Mouse (Mus musculus): ENCODE measurements around the gene Dglucy.

Gene Dglucy

DNA sequence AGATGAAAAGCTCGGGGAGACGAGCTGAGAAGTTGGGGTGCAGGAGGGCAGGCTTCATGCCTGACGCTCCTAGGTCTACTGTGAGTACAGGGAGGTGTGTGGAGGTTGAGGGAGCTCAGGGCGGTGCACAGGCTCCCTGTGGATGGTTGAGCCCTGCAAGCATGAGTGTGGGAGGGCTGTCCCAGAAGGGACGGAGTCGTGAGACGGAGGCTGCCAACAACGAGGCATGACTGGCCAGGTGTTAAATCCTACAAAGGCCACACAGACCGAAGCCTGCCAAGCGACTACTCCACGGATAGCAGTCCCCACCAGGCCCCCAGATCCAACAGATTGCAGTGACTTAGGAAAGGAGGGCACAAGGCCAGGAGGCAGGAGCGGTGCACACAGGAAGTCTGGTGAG is 131.9 kb downstream of the Dglucy start:
- peak; percentile 53 for ATAC-seq (ENCODE audit: insufficient number of reproducible peaks, low FRiP score, low TSS enrichment)

DNA sequence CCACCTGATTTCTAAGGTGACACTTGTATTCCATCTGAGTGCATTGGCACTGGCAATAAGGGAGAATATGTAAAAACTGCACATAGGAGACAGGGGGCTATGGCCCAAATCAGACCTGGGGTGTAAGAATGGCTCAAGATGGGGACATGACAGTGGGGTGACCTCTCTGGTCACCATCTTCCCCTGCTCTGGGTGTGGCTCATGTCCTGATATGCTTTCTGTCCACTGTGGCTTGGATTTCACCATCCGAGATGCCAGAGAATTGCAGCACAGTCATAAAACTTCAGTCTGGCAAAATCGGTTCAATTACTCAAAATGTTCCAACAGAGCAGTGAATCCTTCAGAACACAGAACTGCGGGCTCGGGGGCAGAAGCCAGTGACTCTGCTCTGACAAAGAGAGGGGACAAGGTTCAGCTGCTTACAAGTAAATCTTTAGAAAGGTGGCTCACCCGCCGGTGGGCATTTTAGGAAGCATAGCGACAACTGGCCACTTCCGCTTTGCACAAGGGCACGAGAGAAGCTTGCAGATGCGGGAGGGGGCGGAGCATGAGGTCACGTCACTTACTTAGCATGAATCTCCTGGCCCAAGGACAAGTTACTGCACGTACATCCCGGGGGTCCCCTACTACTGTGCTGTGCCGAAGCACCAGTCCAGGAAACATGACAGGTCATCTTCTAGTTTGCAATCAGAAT is 145.9 kb downstream of the Dglucy start:
- ATAC-seq (ENCODE audit: insufficient number of reproducible peaks, low FRiP score, low TSS enrichment): no peak

DNA sequence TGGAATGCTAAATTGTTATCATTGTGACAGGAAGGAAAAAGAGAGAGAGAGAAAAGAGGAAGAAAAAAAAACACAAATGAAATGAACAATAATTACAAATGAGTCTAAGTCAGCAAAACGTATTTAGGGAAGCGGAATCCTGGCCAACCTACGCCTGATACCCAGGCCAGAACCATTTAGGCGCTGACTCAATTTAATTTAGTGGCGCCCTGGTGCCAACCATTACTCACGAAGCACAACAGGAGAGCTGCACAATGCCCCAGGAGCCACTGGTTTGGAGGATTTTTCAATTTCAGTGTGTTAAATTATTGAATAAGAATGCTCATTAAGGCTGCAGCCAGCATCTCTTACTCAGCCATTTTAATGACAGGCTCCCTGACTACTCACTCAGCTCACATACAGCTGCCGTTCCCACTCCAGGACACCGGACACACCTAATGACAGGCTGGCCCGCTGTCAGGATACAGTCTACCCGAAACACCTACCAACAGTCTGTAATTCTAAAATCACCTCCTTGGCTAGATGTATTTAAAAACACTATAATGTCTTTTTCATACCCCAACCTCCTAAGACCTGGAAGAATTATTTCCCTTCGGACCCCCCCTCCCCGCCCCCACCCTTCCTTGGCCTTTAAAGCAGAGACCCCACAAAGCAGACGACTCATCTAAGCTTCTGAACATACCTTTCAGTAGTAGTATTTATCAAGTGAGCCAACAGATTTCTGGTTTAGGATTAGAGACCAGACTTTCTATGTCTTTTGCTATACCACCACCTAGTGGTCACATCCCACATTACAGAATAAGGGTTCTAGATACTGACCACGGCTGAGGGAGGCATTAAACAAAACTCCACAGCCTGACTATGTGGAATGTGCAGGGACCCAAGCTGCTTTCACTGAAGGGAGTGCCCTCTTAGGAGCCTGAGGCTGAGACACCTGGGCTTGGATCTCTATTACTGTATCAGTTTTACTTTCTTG is 147.1 kb downstream of the Dglucy start:
- ATAC-seq (ENCODE audit: insufficient number of reproducible peaks, low FRiP score, low TSS enrichment): peak; percentile 75

DNA sequence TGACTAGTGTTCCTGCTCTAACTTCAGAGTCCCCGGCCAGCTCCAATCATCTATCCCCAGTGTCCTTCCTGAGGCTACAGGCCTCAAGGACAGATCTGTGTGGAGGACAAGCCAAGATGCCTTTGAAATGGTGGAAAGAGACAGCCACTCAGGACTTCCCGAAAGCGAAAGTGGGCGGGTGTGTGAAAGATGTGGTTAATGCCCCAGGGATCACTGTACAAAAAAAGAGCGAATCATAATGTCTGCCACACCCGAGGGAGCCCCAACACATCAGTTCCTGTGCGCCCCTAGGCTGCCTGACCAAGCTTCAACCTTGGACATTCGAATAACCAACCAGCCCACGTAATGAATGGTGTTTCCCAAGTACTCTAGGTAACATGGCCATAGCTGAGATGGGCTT is 149.4 kb downstream of the Dglucy start:
- no peak for ATAC-seq (ENCODE audit: insufficient number of reproducible peaks, low FRiP score, low TSS enrichment)

DNA sequence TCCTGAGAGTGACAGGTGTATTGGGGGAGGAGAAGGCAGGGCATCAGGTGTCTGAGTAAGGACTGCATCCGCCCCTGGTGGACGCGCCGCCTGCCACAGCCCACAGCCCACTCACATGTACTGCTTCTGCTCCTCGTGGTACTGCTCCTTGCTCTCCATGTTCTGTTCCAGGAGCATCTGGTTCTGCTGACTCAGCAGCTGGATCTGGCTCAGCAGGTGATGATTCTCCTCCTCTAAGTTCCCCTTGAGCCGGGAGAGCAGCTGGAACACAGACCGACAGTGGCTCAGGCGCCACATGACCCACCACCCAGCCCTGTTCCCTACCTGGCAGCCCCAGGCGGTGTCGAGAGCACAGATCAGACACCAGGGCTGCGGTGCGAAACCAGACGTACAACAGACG is 152.8 kb downstream of the Dglucy start:
- ATAC-seq (ENCODE audit: insufficient number of reproducible peaks, low FRiP score, low TSS enrichment): no peak

DNA sequence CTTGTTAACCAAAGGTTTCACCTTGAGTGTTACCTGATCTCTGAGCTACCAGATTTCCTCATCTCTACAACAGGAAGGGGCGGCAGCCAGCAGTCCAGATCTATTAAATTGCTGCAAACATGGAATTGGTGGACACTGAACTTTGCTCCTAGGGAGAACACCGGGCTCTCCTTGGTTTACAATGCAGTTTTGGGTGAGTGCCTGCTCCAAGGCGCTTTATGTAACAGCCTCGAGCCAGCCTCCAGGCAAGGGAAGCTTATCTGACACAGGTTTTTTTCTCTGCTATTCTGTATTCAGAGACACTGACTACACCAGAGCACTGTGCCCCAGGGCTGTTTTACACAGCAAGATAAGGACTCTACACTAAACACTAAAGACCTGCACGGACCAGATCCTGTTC is 155.9 kb downstream of the Dglucy start:
- ATAC-seq (ENCODE audit: insufficient number of reproducible peaks, low FRiP score, low TSS enrichment): no peak

DNA sequence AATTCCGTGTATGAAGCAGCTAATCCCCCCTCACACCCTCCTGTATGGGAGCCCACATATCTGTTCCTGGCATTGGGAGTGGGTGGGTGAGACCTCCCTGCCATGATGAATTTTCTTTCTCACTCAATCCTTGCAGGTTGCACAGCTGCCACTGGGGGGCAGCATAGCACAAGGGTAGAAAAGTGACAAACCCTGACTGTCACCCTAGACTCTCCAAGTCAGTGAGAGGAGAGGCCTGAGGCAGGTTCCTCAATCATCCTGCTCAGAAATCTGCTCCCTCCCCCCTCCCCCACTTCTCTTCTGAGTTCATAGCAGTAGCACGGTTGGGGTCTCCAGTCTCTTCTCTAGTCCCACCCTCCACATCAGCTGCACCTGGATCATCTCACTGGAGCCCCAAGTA is 157.3 kb downstream of the Dglucy start:
- ATAC-seq (ENCODE audit: insufficient number of reproducible peaks, low FRiP score, low TSS enrichment): peak; percentile 37

DNA sequence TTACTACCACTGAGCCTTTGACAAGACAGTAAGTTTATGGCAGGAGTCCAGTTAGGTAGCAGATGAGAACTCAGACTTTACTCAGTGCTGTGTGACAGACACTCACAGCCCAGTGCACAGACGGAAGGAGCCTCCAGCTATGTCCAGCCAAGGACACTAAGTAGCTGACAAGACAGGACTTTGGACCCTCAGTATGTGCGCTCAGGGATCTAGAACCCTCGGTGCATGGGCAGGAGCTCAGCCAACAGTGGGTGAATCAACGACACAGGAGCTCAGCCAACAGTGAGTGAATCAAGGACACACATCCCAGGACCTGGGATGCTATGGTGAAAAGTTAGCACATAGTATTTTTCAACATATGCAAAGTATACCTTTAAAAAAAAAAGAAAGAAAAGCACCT is 157.9 kb downstream of the Dglucy start:
- ATAC-seq (ENCODE audit: insufficient number of reproducible peaks, low FRiP score, low TSS enrichment): 0 out of 2 replicates have a peak, but pooled peaks have one; percentile 42

DNA sequence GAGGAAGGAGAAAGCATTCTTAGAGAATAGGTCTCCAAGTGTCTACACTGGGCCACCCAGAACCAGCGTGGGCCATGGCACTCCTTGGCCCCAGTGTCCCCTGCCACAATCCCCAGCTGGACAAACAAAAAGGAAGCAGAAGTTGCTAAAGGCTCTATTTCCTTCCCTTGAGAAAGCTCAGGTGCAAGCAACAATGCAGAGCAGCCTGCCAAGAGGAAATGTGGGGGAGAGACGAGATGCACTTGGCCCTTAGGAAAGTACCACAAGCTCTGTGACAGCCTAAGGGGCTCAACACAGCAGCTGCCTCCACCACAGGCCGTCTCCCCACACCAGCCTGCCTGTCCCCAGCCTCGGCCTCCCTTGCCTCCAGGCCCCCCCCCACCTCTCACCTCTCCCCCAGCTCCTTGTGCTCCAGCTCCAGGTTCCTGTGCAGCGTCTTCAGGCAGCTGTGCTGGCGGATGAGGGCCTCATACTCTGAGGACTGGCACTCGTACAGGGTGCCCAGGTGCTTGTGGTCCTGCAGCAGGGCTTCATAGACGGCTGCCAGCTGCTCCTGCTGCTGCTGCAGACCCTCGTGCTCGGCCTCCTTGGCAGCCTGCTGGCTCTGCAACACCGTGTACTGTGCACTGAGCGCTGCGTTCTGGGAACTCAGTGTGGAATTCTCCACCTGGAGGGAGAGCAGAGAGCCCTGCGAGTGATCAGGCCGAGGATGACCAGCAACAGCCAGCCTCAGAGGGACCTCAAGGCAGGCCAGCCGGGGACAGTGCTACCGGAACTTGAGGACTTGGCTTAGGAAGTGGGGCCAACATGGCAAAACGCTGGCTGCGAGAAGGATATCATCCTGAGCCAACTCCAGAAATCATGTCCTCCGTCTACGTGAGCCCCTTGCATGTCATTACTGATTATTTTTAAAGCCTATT is 158.8 kb downstream of the Dglucy start:
- no peak for ATAC-seq (ENCODE audit: insufficient number of reproducible peaks, low FRiP score, low TSS enrichment)

DNA sequence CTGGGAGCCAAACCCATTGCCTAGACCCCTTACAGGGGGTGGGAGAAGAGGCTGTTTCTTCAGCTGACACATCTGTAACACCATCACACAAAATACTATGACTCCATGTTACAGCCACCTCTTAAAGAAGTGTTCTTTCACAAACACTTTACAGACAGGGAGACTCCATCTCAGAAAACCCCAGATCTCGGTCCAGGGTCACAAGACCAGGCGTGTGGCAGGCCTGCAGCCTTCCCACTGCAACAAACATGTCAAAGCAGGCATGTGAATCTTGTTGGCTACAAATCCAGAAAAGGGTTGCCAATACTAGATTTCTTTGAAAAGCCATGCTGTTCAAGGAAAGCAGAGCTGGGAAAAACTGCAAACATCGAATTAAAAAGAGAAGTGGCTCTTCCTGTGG is 162.5 kb downstream of the Dglucy start:
- no peak for ATAC-seq (ENCODE audit: insufficient number of reproducible peaks, low FRiP score, low TSS enrichment)

DNA sequence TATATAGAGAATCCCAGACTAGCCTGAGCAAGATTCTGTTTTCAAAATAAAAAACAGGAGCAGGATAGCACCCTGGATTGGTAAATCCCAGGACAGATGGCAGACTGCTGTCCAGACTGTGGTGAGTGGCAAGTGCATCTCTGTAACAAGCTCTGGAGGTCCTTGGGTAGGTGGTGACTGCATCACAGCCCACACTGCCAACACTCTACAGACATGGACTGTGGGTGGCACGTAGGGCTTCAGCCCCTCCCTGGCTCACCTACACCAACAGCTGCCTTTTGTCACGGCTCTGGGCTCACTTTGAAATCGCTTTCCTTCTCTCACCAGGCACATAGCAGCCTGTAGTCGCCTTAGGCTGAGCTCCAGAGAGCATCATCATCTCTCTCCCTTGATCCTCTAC is 164.3 kb downstream of the Dglucy start:
- no peak for ATAC-seq (ENCODE audit: insufficient number of reproducible peaks, low FRiP score, low TSS enrichment)

DNA sequence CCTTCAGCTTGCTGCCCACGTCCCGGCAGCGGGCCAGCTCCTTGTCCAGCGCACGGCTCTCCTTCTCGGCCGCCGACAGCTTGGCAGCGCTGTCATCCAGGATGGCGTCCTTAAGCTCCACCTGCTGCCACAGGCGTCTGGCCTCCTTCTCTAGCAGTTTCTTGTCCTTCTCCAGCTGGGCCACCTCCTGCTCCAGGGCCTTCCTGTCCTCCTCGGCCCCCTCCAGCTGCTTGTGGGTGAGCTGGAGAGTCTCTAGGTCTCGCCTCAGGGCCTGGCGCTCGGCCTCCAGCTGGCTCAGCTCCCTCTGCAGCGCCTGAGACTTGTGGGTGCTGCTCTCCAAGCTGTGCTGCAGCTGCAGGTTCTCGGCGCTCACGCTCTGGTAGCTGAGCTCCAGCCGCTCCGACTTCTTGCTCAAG is 166.1 kb downstream of the Dglucy start:
- peak; percentile 27; the same call in 1 of the 2 replicates for ATAC-seq (ENCODE audit: insufficient number of reproducible peaks, low FRiP score, low TSS enrichment)

DNA sequence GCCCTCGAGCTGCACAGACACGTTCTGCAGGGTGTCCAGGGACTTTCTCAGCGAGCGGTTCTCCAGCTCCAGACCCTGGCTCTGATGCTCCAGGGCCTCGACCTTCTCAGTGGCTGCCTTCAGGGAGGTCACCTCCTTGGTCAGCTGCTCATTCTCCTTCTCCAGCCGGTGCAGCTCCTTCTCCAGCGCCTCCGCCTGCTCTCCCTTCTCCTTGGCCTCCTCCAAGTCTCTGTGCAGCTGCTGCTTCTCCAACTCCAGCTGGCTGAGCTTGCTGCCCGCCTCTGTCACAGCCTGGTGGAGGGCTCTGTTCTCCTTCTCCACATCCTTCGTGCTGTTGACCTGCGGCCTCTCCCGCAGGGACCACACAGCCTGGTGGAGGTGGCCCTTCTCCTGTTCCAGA is 166.6 kb downstream of the Dglucy start:
- ATAC-seq (ENCODE audit: insufficient number of reproducible peaks, low FRiP score, low TSS enrichment): no peak

DNA sequence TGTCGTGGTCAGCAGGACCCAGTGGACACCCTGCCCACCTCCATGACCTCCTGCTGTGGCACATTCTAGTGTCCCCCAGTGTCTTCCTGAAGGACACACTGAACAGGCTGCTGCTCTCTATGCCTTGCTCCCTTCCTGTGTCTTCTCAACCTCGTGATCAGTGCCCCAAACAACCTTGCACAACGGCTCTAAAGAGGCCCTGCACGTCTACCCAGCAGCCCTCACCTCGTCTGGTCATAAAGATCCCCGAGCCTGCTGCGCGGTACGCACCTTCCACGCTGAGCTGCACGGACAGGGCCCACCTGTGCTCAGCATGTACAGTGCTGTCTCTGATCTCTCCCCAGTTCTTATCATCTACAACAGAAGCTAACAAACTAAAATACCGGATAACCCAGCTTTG is 167.1 kb downstream of the Dglucy start:
- no peak for ATAC-seq (ENCODE audit: insufficient number of reproducible peaks, low FRiP score, low TSS enrichment)
